Comparison of ENCODE assay signal across 10 mouse cellular contexts in genomic region chr2:102127791-102128387, GRCm38 (mm10). TPM values are rescaled to one million over a fixed set of nuclear protein-coding genes. Genes with fewer than 3 reads are reported as not detected.
DNase-seq lines count a peak whose midpoint lies in the region; ATAC-seq lines count a peak whose summit lies in the region.
"Had no signal": no experiment of that assay in that cellular context is flagged by ENCODE, and none has a peak within 500 bp of the region (broad histone marks: within the 10 kb centered on the region; RNA-seq: fewer than 3 reads in every experiment).

No protein-coding gene starts in this region.

- no peaks in the 10 kb centered on the region for H3K27me3 ChIP-seq in hindbrain, embryonic 11.5 days (ENCODE audit: control insufficient read depth, insufficient read depth, low read length)
- no peaks in the 10 kb centered on the region for H3K27me3 ChIP-seq in hindbrain, embryonic 10.5 days (ENCODE audit: insufficient read depth, poor library complexity, severe bottlenecking)
- no peaks in the 10 kb centered on the region for H3K27me3 ChIP-seq in limb, embryonic 15.5 days

- H3K4me3 ChIP-seq in hindbrain, embryonic 11.5 days (ENCODE audit: low read depth, low read length) = no peak overlapping the region
- H3K4me3 ChIP-seq in hindbrain, embryonic 10.5 days = no peak overlapping the region
- H3K4me3 ChIP-seq in limb, embryonic 15.5 days = no peak overlapping the region

- 0 out of 2 replicates have a peak, but pooled peaks have one; percentile 19 for ATAC-seq in hindbrain, embryonic 11.5 days (ENCODE audit: low FRiP score)
- no peak for ATAC-seq in limb, embryonic 15.5 days (ENCODE audit: insufficient number of reproducible peaks, low FRiP score, low TSS enrichment, low read depth)
- ATAC-seq in frontal cortex, adult (ENCODE audit: low TSS enrichment) = no peak

- peaks cover 2% of the 10 kb centered on the region; the same call in 1 of the 2 replicates for H3K4me1 ChIP-seq in hindbrain, embryonic 11.5 days (replicated peaks; ENCODE audit: control insufficient read depth, insufficient read depth, low read length)
- H3K4me1 ChIP-seq in hindbrain, embryonic 10.5 days (replicated peaks) = peaks cover 63% of the 10 kb centered on the region
- H3K4me1 ChIP-seq in limb, embryonic 15.5 days = peaks cover 68% of the 10 kb centered on the region

- H3K9me3 ChIP-seq in hindbrain, embryonic 11.5 days (ENCODE audit: control insufficient read depth, low read length) = no peaks in the 10 kb centered on the region
- H3K9me3 ChIP-seq in hindbrain, embryonic 10.5 days = no peaks in the 10 kb centered on the region
- no peaks in the 10 kb centered on the region for H3K9me3 ChIP-seq in limb, embryonic 15.5 days

- no peak for DNase-seq in hindbrain, embryonic 11.5 days (ENCODE audit: low spot score)
- no peak for DNase-seq in hindbrain, embryonic 10.5 days (ENCODE audit: low spot score)
- DNase-seq in R1 (ENCODE audit: low read depth, low spot score) = peak; percentile 76
- peak; percentile 33 to 49 for DNase-seq in heart, adult 9 months (ENCODE audit: low spot score in 2 of 2)
- DNase-seq in urinary bladder, postnatal 4 days (ENCODE audit: low spot score in 2 of 2) = no peak
- no peak for DNase-seq in frontal cortex, postnatal 14 days (ENCODE audit: low spot score in 2 of 2)
- DNase-seq: gastrocnemius, postnatal 36 days; kidney, postnatal 14 days had no signal

- H3K4me2 ChIP-seq in hindbrain, embryonic 11.5 days (replicated peaks; ENCODE audit: low read depth, low read length) = no peak overlapping the region
- H3K4me2 ChIP-seq in limb, embryonic 15.5 days = no peak overlapping the region

- H3K9ac ChIP-seq in hindbrain, embryonic 11.5 days (ENCODE audit: low read depth, low read length) = no peak overlapping the region
- no peak overlapping the region for H3K9ac ChIP-seq in limb, embryonic 15.5 days

- 84% methylated on average over 8 of the region's 8 CpGs for WGBS in hindbrain, embryonic 11.5 days
- 80% methylated on average over 8 of the region's 8 CpGs for WGBS in hindbrain, embryonic 10.5 days
- WGBS in limb, embryonic 15.5 days = 78% methylated on average over 8 of the region's 8 CpGs

- no peaks in the 10 kb centered on the region for H3K36me3 ChIP-seq in hindbrain, embryonic 11.5 days (ENCODE audit: control insufficient read depth, insufficient read depth, low read length)
- no peaks in the 10 kb centered on the region for H3K36me3 ChIP-seq in hindbrain, embryonic 10.5 days
- H3K36me3 ChIP-seq in limb, embryonic 15.5 days = no peaks in the 10 kb centered on the region

- 0 out of 2 replicates have a peak overlapping the region, but pooled peaks have one; percentile 17 for H3K27ac ChIP-seq in hindbrain, embryonic 11.5 days (ENCODE audit: low read depth, low read length)
- H3K27ac ChIP-seq in hindbrain, embryonic 10.5 days = no peak overlapping the region
- peak overlapping the region; percentile 58 for H3K27ac ChIP-seq in limb, embryonic 15.5 days

RNA-seq across cellular contexts. Expression of gene Ldlrad3, which starts 58.3 kb away (rescaled TPM):
- 48.7 and 50.9 TPM in 2 replicates for polyA plus RNA-seq in hindbrain, embryonic 11.5 days (2014; fragmentation: Nextera tagmentation; extraction: Ambion mirVana)
- polyA plus RNA-seq in hindbrain, embryonic 10.5 days (2016; fragmentation: Nextera tagmentation; extraction: Ambion mirVana) = 54.4 and 55.9 TPM in 2 replicates
- polyA plus RNA-seq in limb, embryonic 15.5 days (2015; fragmentation: Nextera tagmentation; extraction: Ambion mirVana) = 55.1 and 58.3 TPM in 2 replicates

Comparison
In these comparisons a context has a peak if more than half of its experiments do, and no peak if none do; other contexts are left out.
1. DNase-seq: peak in R1 (single experiment) and heart, adult 9 months (2 of 2); none in hindbrain, embryonic 11.5 days (single experiment), hindbrain, embryonic 10.5 days (single experiment), urinary bladder, postnatal 4 days (0 of 2) and frontal cortex, postnatal 14 days (0 of 2).